Mouse (Mus musculus): Measurements from ENCODE around the gene Slc8a1. TPM values are rescaled to one million over a fixed set of nuclear protein-coding genes. Genes with fewer than 3 reads are reported as not detected.

Gene Slc8a1
- total RNA-seq, 1 experiment: 0.71 TPM

GRCm38 (mm10) chr17:81528940-81529339 is 209.2 kb downstream of the Slc8a1 start:
- H3K9me3 ChIP-seq (ENCODE audit: control insufficient read depth, insufficient read depth, low read depth, low read length): no peaks in the 10 kb centered on the region
- in situ Hi-C loops (cut with MboI; ENCODE audit: low sequenced_read_pairs in 2 of 2, unreplicated experiment in 2 of 2): no loop called here
- no peak for TF ChIP-seq ZC3H11A (IDR thresholded peaks at IDR 0.05; ENCODE audit: borderline replicate concordance, low read depth, low read length)
- TF ChIP-seq CHD2 (IDR thresholded peaks at IDR 0.05; ENCODE audit: low read depth, low read length): no peak
- TF ChIP-seq MAFK (IDR thresholded peaks at IDR 0.05; ENCODE audit: insufficient read depth, low read depth, low read length): no peak
- TF ChIP-seq HCFC1 (IDR thresholded peaks at IDR 0.05; ENCODE audit: borderline replicate concordance, insufficient read depth, low read length): no peak
- no peak for TF ChIP-seq ZNF384 (IDR thresholded peaks at IDR 0.05; ENCODE audit: low read depth, low read length)

DNA sequence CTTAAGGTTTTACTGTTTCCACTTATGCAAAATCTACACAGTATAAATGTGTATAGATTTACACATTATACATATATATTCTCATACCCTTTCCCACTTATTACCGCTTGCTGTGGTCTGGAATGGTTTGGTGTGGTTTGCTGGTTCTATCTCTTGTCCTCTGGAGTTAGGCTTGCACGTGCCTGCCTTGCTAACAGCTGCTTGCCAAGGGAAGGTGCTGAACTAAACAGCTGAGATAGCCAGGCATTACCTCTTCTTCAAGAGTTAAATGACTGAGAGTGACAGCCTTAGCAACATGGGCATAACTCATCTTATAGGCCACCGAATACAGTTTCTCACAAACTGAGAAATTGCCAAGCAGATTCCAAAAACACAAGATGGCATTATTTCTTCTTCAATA is 211.7 kb downstream of the Slc8a1 start:
- H3K27ac ChIP-seq (ENCODE audit: insufficient read depth, low read depth, low read length, poor library complexity, severe bottlenecking): no peak overlapping the region
- TF ChIP-seq HCFC1 (IDR thresholded peaks at IDR 0.05; ENCODE audit: borderline replicate concordance, insufficient read depth, low read length): no peak
- no peak overlapping the region for H3K9ac ChIP-seq (ENCODE audit: insufficient read depth, low read depth, low read length, poor library complexity, severe bottlenecking)
- H3K4me3 ChIP-seq (ENCODE audit: insufficient read depth in 1 of 2, low read depth in 1 of 2, low read length in 2 of 2, poor library complexity in 1 of 2, severe bottlenecking in 1 of 2): no peak overlapping the region
- no peaks in the 10 kb centered on the region for H3K4me1 ChIP-seq (ENCODE audit: control insufficient read depth in 2 of 2, insufficient read depth in 2 of 2, low read length in 2 of 2, poor library complexity in 1 of 2)
- H3K9me3 ChIP-seq (ENCODE audit: control insufficient read depth, insufficient read depth, low read depth, low read length): no peaks in the 10 kb centered on the region
- no peak for DNase-seq (ENCODE audit: low read depth, low spot score)
- H3K36me3 ChIP-seq (ENCODE audit: control insufficient read depth, insufficient read depth, low read length, poor library complexity, severe bottlenecking): no peaks in the 10 kb centered on the region
- in situ Hi-C loops (cut with MboI; ENCODE audit: low sequenced_read_pairs in 2 of 2, unreplicated experiment in 2 of 2): no loop called here

More at GRCm38 (mm10) chr17:81528940-81529339, 209.2 kb downstream of the Slc8a1 start:
- Histone ChIP-seq H3K4me3 (ENCODE audit: insufficient read depth in 1 of 2, low read depth in 1 of 2, low read length in 2 of 2, poor library complexity in 1 of 2, severe bottlenecking in 1 of 2) (no peak overlapping the region), H3K4me1 (ENCODE audit: control insufficient read depth in 2 of 2, insufficient read depth in 2 of 2, low read length in 2 of 2, poor library complexity in 1 of 2) (no peaks in the 10 kb centered on the region), H3K27ac (ENCODE audit: insufficient read depth, low read depth, low read length, poor library complexity, severe bottlenecking) (no peak overlapping the region), H3K9ac (ENCODE audit: insufficient read depth, low read depth, low read length, poor library complexity, severe bottlenecking) (no peak overlapping the region), H3K36me3 (ENCODE audit: control insufficient read depth, insufficient read depth, low read length, poor library complexity, severe bottlenecking) (no peaks in the 10 kb centered on the region)
- no peak for DNase-seq (ENCODE audit: low read depth, low spot score)

DNA sequence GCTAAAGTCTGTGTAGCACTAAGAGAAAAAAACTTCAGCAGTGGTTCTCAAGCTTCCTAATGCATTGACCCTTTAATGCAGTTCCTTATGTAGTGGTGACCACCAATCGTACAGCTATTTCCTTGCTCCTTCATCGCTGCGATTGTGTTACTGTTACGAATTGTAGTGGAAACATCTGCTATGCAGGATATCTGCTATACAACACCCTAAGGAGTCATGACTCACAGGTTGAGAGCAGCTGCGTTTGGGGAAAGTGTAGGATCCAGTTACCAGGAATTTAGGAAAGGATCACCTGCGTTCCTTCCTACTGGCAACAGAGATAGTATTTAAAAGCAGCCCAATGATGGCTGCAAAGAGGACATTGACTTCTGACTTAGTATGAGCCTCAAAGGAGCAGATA is 213.4 kb downstream of the Slc8a1 start:
- TF ChIP-seq HCFC1 (IDR thresholded peaks at IDR 0.05; ENCODE audit: borderline replicate concordance, insufficient read depth, low read length) (no peak), MAFK (IDR thresholded peaks at IDR 0.05; ENCODE audit: insufficient read depth, low read depth, low read length) (no peak), ZNF384 (IDR thresholded peaks at IDR 0.05; ENCODE audit: low read depth, low read length) (no peak), ZC3H11A (IDR thresholded peaks at IDR 0.05; ENCODE audit: borderline replicate concordance, low read depth, low read length) (no peak), CHD2 (IDR thresholded peaks at IDR 0.05; ENCODE audit: low read depth, low read length) (no peak)
- H3K4me1 ChIP-seq (ENCODE audit: control insufficient read depth in 2 of 2, insufficient read depth in 2 of 2, low read length in 2 of 2, poor library complexity in 1 of 2): no peaks in the 10 kb centered on the region
- no peak overlapping the region for H3K27ac ChIP-seq (ENCODE audit: insufficient read depth, low read depth, low read length, poor library complexity, severe bottlenecking)
- in situ Hi-C loops (cut with MboI; ENCODE audit: low sequenced_read_pairs in 2 of 2, unreplicated experiment in 2 of 2): no loop called here
- H3K36me3 ChIP-seq (ENCODE audit: control insufficient read depth, insufficient read depth, low read length, poor library complexity, severe bottlenecking): no peaks in the 10 kb centered on the region
- no peaks in the 10 kb centered on the region for H3K9me3 ChIP-seq (ENCODE audit: control insufficient read depth, insufficient read depth, low read depth, low read length)
- no peak for DNase-seq (ENCODE audit: low read depth, low spot score)
- H3K4me3 ChIP-seq (ENCODE audit: insufficient read depth in 1 of 2, low read depth in 1 of 2, low read length in 2 of 2, poor library complexity in 1 of 2, severe bottlenecking in 1 of 2): no peak overlapping the region
- no peak overlapping the region for H3K9ac ChIP-seq (ENCODE audit: insufficient read depth, low read depth, low read length, poor library complexity, severe bottlenecking)

- H3K9me3 ChIP-seq (ENCODE audit: control insufficient read depth, insufficient read depth, low read depth, low read length): no peaks in the 10 kb centered on the region
- no peak overlapping the region for H3K4me3 ChIP-seq (ENCODE audit: insufficient read depth in 1 of 2, low read depth in 1 of 2, low read length in 2 of 2, poor library complexity in 1 of 2, severe bottlenecking in 1 of 2)
- H3K9ac ChIP-seq (ENCODE audit: insufficient read depth, low read depth, low read length, poor library complexity, severe bottlenecking): no peak overlapping the region
- no peak overlapping the region for H3K27ac ChIP-seq (ENCODE audit: insufficient read depth, low read depth, low read length, poor library complexity, severe bottlenecking)
- H3K4me1 ChIP-seq (ENCODE audit: control insufficient read depth in 2 of 2, insufficient read depth in 2 of 2, low read length in 2 of 2, poor library complexity in 1 of 2): no peaks in the 10 kb centered on the region
- no peaks in the 10 kb centered on the region for H3K36me3 ChIP-seq (ENCODE audit: control insufficient read depth, insufficient read depth, low read length, poor library complexity, severe bottlenecking)
- no peak for DNase-seq (ENCODE audit: low read depth, low spot score)
- in situ Hi-C loops (cut with MboI; ENCODE audit: low sequenced_read_pairs in 2 of 2, unreplicated experiment in 2 of 2): no loop called here
- no peak for TF ChIP-seq HCFC1 (IDR thresholded peaks at IDR 0.05; ENCODE audit: borderline replicate concordance, insufficient read depth, low read length)
- no peak for TF ChIP-seq ZNF384 (IDR thresholded peaks at IDR 0.05; ENCODE audit: low read depth, low read length)
- no peak for TF ChIP-seq CHD2 (IDR thresholded peaks at IDR 0.05; ENCODE audit: low read depth, low read length)
- TF ChIP-seq MAFK (IDR thresholded peaks at IDR 0.05; ENCODE audit: insufficient read depth, low read depth, low read length): no peak
- no peak for TF ChIP-seq ZC3H11A (IDR thresholded peaks at IDR 0.05; ENCODE audit: borderline replicate concordance, low read depth, low read length)
Measured at GRCm38 (mm10) chr17:81523943-81524342, 214.2 kb downstream of the Slc8a1 start.

DNA sequence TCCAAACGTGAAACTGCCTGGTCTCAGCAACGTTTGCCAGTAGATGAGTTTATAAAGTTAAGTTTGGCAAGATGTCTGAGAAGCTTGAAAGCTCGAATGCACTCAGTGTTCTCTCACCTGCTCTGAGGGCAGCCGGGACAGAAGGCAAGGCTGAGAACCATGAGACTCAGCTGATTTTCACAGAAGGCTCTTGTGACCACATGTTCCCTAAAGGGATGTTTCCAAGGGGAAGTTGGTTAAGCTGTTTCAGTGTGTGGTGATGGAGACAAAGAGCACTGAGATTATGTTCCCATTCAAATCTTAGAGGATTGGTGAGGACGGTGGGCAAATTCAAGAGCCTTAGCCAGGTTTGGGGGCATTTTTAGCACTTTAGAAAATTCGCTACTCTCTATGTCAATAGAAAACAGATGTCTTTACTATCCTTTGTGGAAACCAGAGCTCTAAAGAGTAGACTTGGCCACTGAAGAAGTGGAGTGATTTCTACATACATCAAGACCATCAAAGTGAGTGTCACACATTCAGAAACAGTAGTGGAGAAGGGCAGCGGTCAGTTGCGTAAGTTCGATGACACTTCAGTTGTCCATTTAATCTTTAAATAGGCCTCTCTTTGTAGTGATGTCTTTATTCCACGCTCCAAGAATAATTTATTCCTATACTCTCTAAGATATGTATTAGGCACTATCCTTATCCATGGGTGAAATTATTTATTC is 219.7 kb downstream of the Slc8a1 start:
- no peaks in the 10 kb centered on the region for H3K4me1 ChIP-seq (ENCODE audit: control insufficient read depth in 2 of 2, insufficient read depth in 2 of 2, low read length in 2 of 2, poor library complexity in 1 of 2)
- in situ Hi-C loops (cut with MboI; ENCODE audit: low sequenced_read_pairs in 2 of 2, unreplicated experiment in 2 of 2): no loop called here
- H3K36me3 ChIP-seq (ENCODE audit: control insufficient read depth, insufficient read depth, low read length, poor library complexity, severe bottlenecking): no peaks in the 10 kb centered on the region
- no peak overlapping the region for H3K4me3 ChIP-seq (ENCODE audit: insufficient read depth in 1 of 2, low read depth in 1 of 2, low read length in 2 of 2, poor library complexity in 1 of 2, severe bottlenecking in 1 of 2)
- H3K27ac ChIP-seq (ENCODE audit: insufficient read depth, low read depth, low read length, poor library complexity, severe bottlenecking): no peak overlapping the region
- H3K9ac ChIP-seq (ENCODE audit: insufficient read depth, low read depth, low read length, poor library complexity, severe bottlenecking): no peak overlapping the region
- no peaks in the 10 kb centered on the region for H3K9me3 ChIP-seq (ENCODE audit: control insufficient read depth, insufficient read depth, low read depth, low read length)
- no peak for TF ChIP-seq ZNF384 (IDR thresholded peaks at IDR 0.05; ENCODE audit: low read depth, low read length)
- TF ChIP-seq ZC3H11A (IDR thresholded peaks at IDR 0.05; ENCODE audit: borderline replicate concordance, low read depth, low read length): no peak
- TF ChIP-seq HCFC1 (IDR thresholded peaks at IDR 0.05; ENCODE audit: borderline replicate concordance, insufficient read depth, low read length): no peak
- no peak for TF ChIP-seq CHD2 (IDR thresholded peaks at IDR 0.05; ENCODE audit: low read depth, low read length)
- no peak for TF ChIP-seq MAFK (IDR thresholded peaks at IDR 0.05; ENCODE audit: insufficient read depth, low read depth, low read length)
- no peak for DNase-seq (ENCODE audit: low read depth, low spot score)

Measured in ES-E14 (cell line).